Mouse (Mus musculus) embryonic facial prominence, embryonic 15.5 days (tissue): ENCODE measurements around the gene Wbp1. TPM values are rescaled to one million over a fixed set of nuclear protein-coding genes. Genes with fewer than 3 reads are reported as not detected.

Source experiments
- ATAC-seq: fragments of 200-750 bp; cut with Nextera tagmentation; 2 replicates; pipeline ENCODE4 v1.8.0; 2017; ENCODE audit warnings: low read depth, moderate TSS enrichment; ENCODE audit not compliant: insufficient number of reproducible peaks, low FRiP score, low TSS enrichment
- H3K27ac ChIP-seq: fragments of 300-500 bp; sonication (generic); replicated peaks from 2 replicates; pipeline ENCODE4 v1.5.1; 2015; ENCODE audit warnings: mild to moderate bottlenecking, inconsistent platforms
- H3K27me3 ChIP-seq: fragments of 300-500 bp; sonication (generic); 2 replicates; pipeline ENCODE4 v1.6.1; 2015; ENCODE audit warnings: inconsistent platforms
- H3K36me3 ChIP-seq: fragments of 300-500 bp; sonication (generic); 2 replicates; pipeline ENCODE4 v1.6.1; 2015; ENCODE audit warnings: mild to moderate bottlenecking, inconsistent platforms
- H3K4me1 ChIP-seq: fragments of 300-500 bp; sonication (generic); 2 replicates; pipeline ENCODE4 v1.6.1; 2015; ENCODE audit warnings: inconsistent platforms
- H3K4me2 ChIP-seq: fragments of 300-500 bp; sonication (generic); replicated peaks from 2 replicates; pipeline ENCODE4 v1.6.1; 2015; ENCODE audit warnings: mild to moderate bottlenecking, inconsistent platforms
- H3K4me3 ChIP-seq: fragments of 300-500 bp; sonication (generic); replicated peaks from 2 replicates; pipeline ENCODE4 v1.5.1; 2015; ENCODE audit warnings: mild to moderate bottlenecking, inconsistent platforms
- H3K9ac ChIP-seq: fragments of 300-500 bp; sonication (generic); 2 replicates; pipeline ENCODE4 v1.6.1; 2015; ENCODE audit warnings: inconsistent platforms
- H3K9me3 ChIP-seq: fragments of 300-500 bp; sonication (generic); replicated peaks from 2 replicates; pipeline ENCODE4 v1.6.1; 2016; ENCODE audit warnings: inconsistent platforms
- WGBS: fragments of 180-500 bp; shearing (Covaris S2); methylation state at CpG from one replicate; pipeline ENCODE4 v1.1.7; 2015; 5-methylcytosine and 5-hydroxymethylcytosine counted together
- microRNA counts: library from miRNA; unstranded; fragments of <30 nt; microRNA quantifications from one replicate; lab custom pipeline; 2016
- microRNA-seq: library from miRNA; unstranded; fragments of <30 nt; microRNA quantifications from one replicate; pipeline ENCODE4, GENCODE M21; 2016; ENCODE audit warnings: borderline number of aligned reads
- polyA plus RNA-seq: library from polyadenylated mRNA; unstranded; fragments of >200 nt; fragmentation: Nextera tagmentation; extraction: Ambion mirVana; gene quantifications from 2 replicates; pipeline ENCODE4 v1.2.1, GENCODE M21; 2015

Wbp1 gene
- polyA plus RNA-seq, 1 experiment from 2014 or later: 113 TPM

- no peak overlapping the region for H3K9ac ChIP-seq
- H3K4me1 ChIP-seq: peaks cover 20% of the 10 kb centered on the region
- no peak overlapping the region for H3K4me2 ChIP-seq
- H3K36me3 ChIP-seq: peaks cover 27% of the 10 kb centered on the region
- peaks cover 45% of the 10 kb centered on the region for H3K27me3 ChIP-seq
- no peak for ATAC-seq
- no peak overlapping the region for H3K4me3 ChIP-seq
- H3K9me3 ChIP-seq: no peaks in the 10 kb centered on the region
- H3K27ac ChIP-seq: no peak overlapping the region
- 95% methylated on average over 5 of the region's 5 CpGs for WGBS
Measured at GRCm38 (mm10) chr6:83080210-83080609, 41.1 kb downstream of the Wbp1 start.

GRCm38 (mm10) chr6:83078324-83078858 lies 43.0 kb downstream of the Wbp1 start:
- Histone ChIP-seq H3K4me2 (peak overlapping the region; percentile 96), H3K27ac (peak overlapping the region; percentile 94), H3K9ac (peak overlapping the region; percentile 66), H3K9me3 (no peaks in the 10 kb centered on the region), H3K36me3 (peaks cover 27% of the 10 kb centered on the region), H3K27me3 (peaks cover 44% of the 10 kb centered on the region), H3K4me3 (peak overlapping the region; percentile 80), H3K4me1 (peaks cover 20% of the 10 kb centered on the region)
- WGBS: under 1% methylated on average over 46 of the region's 46 CpGs
- peak; percentile 93 for ATAC-seq

- H3K27ac ChIP-seq: peak within 1 kb of the TSS; percentile 94
- peaks cover 41% of the 10 kb centered on the region for H3K27me3 ChIP-seq
- H3K9ac ChIP-seq: peak within 1 kb of the TSS; percentile 69
- peaks cover 20% of the 10 kb centered on the region for H3K4me1 ChIP-seq
- WGBS: under 1% methylated on average over 54 of the region's 54 CpGs
- peak within 1 kb of the TSS; percentile 96 for H3K4me2 ChIP-seq
- peak within 1 kb of the TSS; percentile 80 for H3K4me3 ChIP-seq
- no peaks in the 10 kb centered on the region for H3K9me3 ChIP-seq
- peaks cover 27% of the 10 kb centered on the region for H3K36me3 ChIP-seq
- peak; percentile 75 for ATAC-seq
Measured at GRCm38 (mm10) chr6:83077630-83078323, 43.6 kb downstream of the Wbp1 start, which contains the start of gene Pcgf1. TSS of gene Pcgf1 (plus strand) at chr6:83077869.

GRCm38 (mm10) chr6:83074979-83075378 lies 46.4 kb downstream of the Wbp1 start:
- Histone ChIP-seq H3K36me3 (peaks cover 5% of the 10 kb centered on the region), H3K4me1 (peaks cover 35% of the 10 kb centered on the region), H3K9ac (no peak overlapping the region), H3K27me3 (peaks cover 60% of the 10 kb centered on the region), H3K9me3 (no peaks in the 10 kb centered on the region), H3K4me3 (no peak overlapping the region), H3K4me2 (no peak overlapping the region), H3K27ac (no peak overlapping the region)
- no peak for ATAC-seq
- 14% methylated on average over 2 of the region's 2 CpGs for WGBS

- Histone ChIP-seq H3K9me3 (no peaks in the 10 kb centered on the region), H3K27ac (no peak overlapping the region), H3K27me3 (peaks cover 96% of the 10 kb centered on the region), H3K4me2 (peak overlapping the region; percentile 26; the same call in 1 of the 2 replicates), H3K9ac (no peak overlapping the region), H3K36me3 (no peaks in the 10 kb centered on the region), H3K4me1 (peaks cover 30% of the 10 kb centered on the region), H3K4me3 (peak overlapping the region; percentile 17)
- no peak for ATAC-seq
- 1% methylated on average over 20 of the region's 24 CpGs for WGBS
Measured at GRCm38 (mm10) chr6:83071220-83071619, 50.1 kb downstream of the Wbp1 start.

GRCm38 (mm10) chr6:83070311-83071219 lies 50.8 kb downstream of the Wbp1 start:
- peak overlapping the region; percentile 26 for H3K4me3 ChIP-seq
- no peak overlapping the region for H3K9ac ChIP-seq
- no peak for ATAC-seq
- WGBS: 2% methylated on average over 57 of the region's 58 CpGs
- peak overlapping the region; percentile 35 for H3K4me2 ChIP-seq
- peaks cover 96% of the 10 kb centered on the region for H3K27me3 ChIP-seq
- no peaks in the 10 kb centered on the region for H3K9me3 ChIP-seq
- no peak overlapping the region for H3K27ac ChIP-seq
- H3K4me1 ChIP-seq: peaks cover 30% of the 10 kb centered on the region
- no peaks in the 10 kb centered on the region for H3K36me3 ChIP-seq

- H3K4me1 ChIP-seq: peaks cover 30% of the 10 kb centered on the region
- H3K27ac ChIP-seq: no peak within 1 kb of the TSS
- H3K4me3 ChIP-seq: peak within 1 kb of the TSS; percentile 26
- H3K27me3 ChIP-seq: peaks cover 96% of the 10 kb centered on the region
- H3K9ac ChIP-seq: no peak within 1 kb of the TSS
- H3K36me3 ChIP-seq: no peaks in the 10 kb centered on the region
- no peaks in the 10 kb centered on the region for H3K9me3 ChIP-seq
- ATAC-seq: no peak
- peak within 1 kb of the TSS; percentile 35 for H3K4me2 ChIP-seq
- WGBS: 0% methylated on average over 10 of the region's 10 CpGs
Measured at GRCm38 (mm10) chr6:83070247-83070310, 51.3 kb downstream of the Wbp1 start, which contains the start of gene Tlx2. TSS of gene Tlx2 (minus strand) at chr6:83070293.

GRCm38 (mm10) chr6:83069488-83070246 lies 51.7 kb downstream of the Wbp1 start:
- Histone ChIP-seq H3K27ac (no peak overlapping the region), H3K4me1 (peaks cover 30% of the 10 kb centered on the region), H3K4me2 (peak overlapping the region; percentile 35), H3K36me3 (no peaks in the 10 kb centered on the region), H3K9me3 (no peaks in the 10 kb centered on the region), H3K4me3 (peak overlapping the region; percentile 26), H3K27me3 (peaks cover 98% of the 10 kb centered on the region), H3K9ac (no peak overlapping the region)
- under 1% methylated on average over 69 of the region's 69 CpGs for WGBS
- ATAC-seq: no peak; the same call in 1 of the 2 replicates

MicroRNA genes within 50 kb of the gene (microRNA counts, 519-probe panel; counts per million panel counts)
- 1,719 counts per million, percentile 22 among the panel's probes with 10 or more counts for microRNA mmu-miR-3470a+mmu-miR-3470b (lab: Ali Mortazavi, UCI)

Small RNA genes within 50 kb of the gene (microRNA-seq; reads per million reads assigned to microRNA genes)
- not detected for gene Mir3470a

Other genes with a start within 250 kb of the Wbp1 start
- gene Sema4f, start 181.8 kb downstream of the Wbp1 start, polyA plus RNA-seq: 2.3 TPM in 2 replicates
- 0.25 and 0.27 TPM in 2 replicates for gene M1ap, start 174.7 kb downstream of the Wbp1 start, polyA plus RNA-seq
- 9.3 and 10.9 TPM in 2 replicates for gene Dok1, start 88.1 kb downstream of the Wbp1 start, polyA plus RNA-seq
- 19.2 and 25.4 TPM in 2 replicates for gene Loxl3, start 87.4 kb downstream of the Wbp1 start, polyA plus RNA-seq
- 198 and 201 TPM in 2 replicates for gene Aup1, start 67.0 kb downstream of the Wbp1 start, polyA plus RNA-seq
- 68.9 and 72.0 TPM in 2 replicates for gene Htra2, start 66.3 kb downstream of the Wbp1 start, polyA plus RNA-seq
- gene Dqx1, start 63.7 kb downstream of the Wbp1 start, polyA plus RNA-seq: 1.0 and 1.6 TPM in 2 replicates
- gene Tlx2, start 51.3 kb downstream of the Wbp1 start, polyA plus RNA-seq: 0.51 and 0.61 TPM in 2 replicates
- 37.7 and 39.4 TPM in 2 replicates for gene Pcgf1, start 43.7 kb downstream of the Wbp1 start, polyA plus RNA-seq
- gene Lbx2, start 35.2 kb downstream of the Wbp1 start, polyA plus RNA-seq: 0.59 and 0.99 TPM in 2 replicates
- gene Ccdc142, start 20.0 kb downstream of the Wbp1 start, polyA plus RNA-seq: 3.2 and 3.4 TPM in 2 replicates
- 2.9 and 3.2 TPM in 2 replicates for gene Gm42688, start 19.9 kb downstream of the Wbp1 start, polyA plus RNA-seq
- 121 and 136 TPM in 2 replicates for gene Mrpl53, start 12.5 kb downstream of the Wbp1 start, polyA plus RNA-seq
- 50.7 and 52.6 TPM in 2 replicates for gene Mogs, start 6.1 kb downstream of the Wbp1 start, polyA plus RNA-seq
- 18.2 and 18.5 TPM in 2 replicates for gene Ino80b, start 3.9 kb upstream of the Wbp1 start, polyA plus RNA-seq
- 62.8 and 63.2 TPM in 2 replicates for gene Rtkn, start 13.9 kb upstream of the Wbp1 start, polyA plus RNA-seq
- gene Wdr54, start 34.8 kb upstream of the Wbp1 start, polyA plus RNA-seq: 7.9 and 12.0 TPM in 2 replicates
- gene 1700003E16Rik, start 34.8 kb upstream of the Wbp1 start, polyA plus RNA-seq: 10.3 and 17.2 TPM in 2 replicates
- gene Dctn1, start 44.4 kb upstream of the Wbp1 start, polyA plus RNA-seq: 98.7 and 103 TPM in 2 replicates
- gene Slc4a5, start 98.3 kb upstream of the Wbp1 start, polyA plus RNA-seq: 0.11 and 0.48 TPM in 2 replicates
- 27.2 and 30.5 TPM in 2 replicates for gene Mthfd2, start 204.3 kb upstream of the Wbp1 start, polyA plus RNA-seq
- gene Mob1a, start 204.5 kb upstream of the Wbp1 start, polyA plus RNA-seq: 64.1 and 65.9 TPM in 2 replicates
- gene Bola3, start 227.6 kb upstream of the Wbp1 start, polyA plus RNA-seq: 105 and 113 TPM in 2 replicates